Mouse (Mus musculus) lung, postnatal 0 days (tissue): ENCODE measurements around the gene Glce.

Experiments used
- CTCF ChIP-seq: IDR thresholded peaks from 2 replicates; pipeline ENCODE4 v1.5.1; 2016; ENCODE audit warnings: antibody characterized with exemption, mild to moderate bottlenecking
- EP300 ChIP-seq: IDR thresholded peaks from 2 replicates; pipeline ENCODE4 v1.6.1; 2016; ENCODE audit warnings: antibody characterized with exemption, mild to moderate bottlenecking, control low read depth

- TF ChIP-seq EP300 (no peak), CTCF (no peak)
These were observed 22.7 kb upstream of the Glce start for GRCm38 (mm10) chr9:62145198-62145597.
